Mouse (Mus musculus) naive thymus-derived CD4-positive, alpha-beta T cell, adult 2 months (primary cell): Measurements from ENCODE around the gene Msmb.
"Not testable (repeated sequence)": the region's sequence is repeated elsewhere in the genome, so short reads cannot be mapped to it uniquely, and the experiment has no call there.

Experiments
- DNase-seq: peaks from one replicate; pipeline ENCODE4 v3.0.0-alpha.2; 2011; ENCODE audit warnings: low read depth

Msmb gene

GRCm38 (mm10) chr14:32179393-32180195, 37.8 kb downstream of the Msmb start:
- DNase-seq = no peak

GRCm38 (mm10) chr14:32180861-32181260, 39.0 kb downstream of the Msmb start:
- DNase-seq = no peak

- DNase-seq = no peak
Observed at GRCm38 (mm10) chr14:32183846-32184245, 42.0 kb downstream of the Msmb start.

GRCm38 (mm10) chr14:32190627-32191391, 49.0 kb downstream of the Msmb start:
- DNase-seq = no peak

GRCm38 (mm10) chr14:32191926-32192325, 50.1 kb downstream of the Msmb start:
- no peak for DNase-seq

- peak; percentile 63 for DNase-seq
Observed at GRCm38 (mm10) chr14:32192437-32192836, 50.6 kb downstream of the Msmb start.

GRCm38 (mm10) chr14:32193557-32193956, 51.7 kb downstream of the Msmb start:
- not testable (repeated sequence) for DNase-seq

- peak; percentile 51 for DNase-seq
Observed at GRCm38 (mm10) chr14:32201354-32201753, 59.5 kb downstream of the Msmb start.

GRCm38 (mm10) chr14:32201791-32202451, 60.1 kb downstream of the Msmb start, which contains the start of the genes Timm23 and Parg:
Gene Timm23, minus strand, starts transcription at chr14:32201898.
Gene Parg, plus strand, starts transcription at chr14:32201949.
- DNase-seq = peak; percentile 83
